ENCODE assay signal across 8 mouse cellular contexts in the genomic region with DNA sequence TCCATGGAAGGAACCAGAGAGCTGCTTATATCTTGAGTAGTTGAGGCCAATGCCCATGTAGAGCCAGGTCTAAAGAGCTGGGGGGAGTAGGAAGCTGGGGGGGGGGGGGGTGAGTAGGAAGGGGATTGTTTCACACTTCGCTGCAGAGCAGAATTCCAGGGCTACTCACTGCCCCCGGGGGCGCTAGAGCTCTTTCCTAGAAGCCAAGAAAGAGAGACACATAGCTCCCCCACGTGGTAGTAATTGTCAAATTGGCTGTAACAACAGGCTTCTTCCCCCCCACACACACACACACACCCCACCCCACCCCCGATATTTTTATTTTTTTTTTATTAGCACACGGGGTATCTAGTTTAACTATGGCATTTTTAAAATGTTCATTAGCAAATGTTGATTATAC. TPM values are rescaled to one million over a fixed set of nuclear protein-coding genes. Genes with fewer than 3 reads are reported as not detected.
A peak's percentile ranks its signal among the peaks of the same experiment; 100 is the strongest.
DNase-seq lines count a peak whose midpoint lies in the region; ATAC-seq and TF ChIP-seq lines count a peak whose summit lies in the region.

No protein-coding gene starts in this region.

- no peaks in the 10 kb centered on the region for H3K36me3 ChIP-seq in hindbrain, postnatal 0 days (ENCODE audit: insufficient read depth, low read length)
- H3K36me3 ChIP-seq in small intestine, adult 2 months (ENCODE audit: control insufficient read depth, insufficient read depth, low read length) = no peaks in the 10 kb centered on the region

- peak; percentile 28 for ATAC-seq in frontal cortex, adult (ENCODE audit: low TSS enrichment)
- ATAC-seq in hindbrain, postnatal 0 days = peak; percentile 91
- ATAC-seq in megakaryocyte-erythroid progenitor cell, adult 5-6 weeks (replicated peaks; ENCODE audit: low FRiP score, low TSS enrichment, poor library complexity, severe bottlenecking) = peak; percentile 46

- H3K27ac ChIP-seq in cerebellum, adult 2 months (ENCODE audit: insufficient read depth, low read length) = peak overlapping the region; percentile 65
- peak overlapping the region; percentile 87 for H3K27ac ChIP-seq in hindbrain, postnatal 0 days
- H3K27ac ChIP-seq in small intestine, adult 2 months (ENCODE audit: insufficient read depth, low read depth, low read length) = peak overlapping the region; percentile 48

- H3K9ac ChIP-seq in hindbrain, postnatal 0 days (replicated peaks; ENCODE audit: low read length) = peak overlapping the region; percentile 58

- no peaks in the 10 kb centered on the region for H3K4me1 ChIP-seq in cerebellum, adult 2 months (ENCODE audit: control insufficient read depth, insufficient read depth, low read length)
- no peaks in the 10 kb centered on the region for H3K4me1 ChIP-seq in hindbrain, postnatal 0 days (ENCODE audit: insufficient read depth, low read length)
- H3K4me1 ChIP-seq in small intestine, adult 2 months (ENCODE audit: control insufficient read depth, insufficient read depth, insufficient read length, low read length) = no peaks in the 10 kb centered on the region

- no peak for TF ChIP-seq POLR2A in cerebellum, adult 2 months (IDR thresholded peaks at IDR 0.05; ENCODE audit: borderline replicate concordance, insufficient read depth, low read length)
- no peak for TF ChIP-seq POLR2A in small intestine, adult 2 months (IDR thresholded peaks at IDR 0.05; ENCODE audit: low read depth, low read length)

- peak overlapping the region; percentile 71 for H3K4me2 ChIP-seq in hindbrain, postnatal 0 days (ENCODE audit: low read depth, low read length)

- peak; percentile 76 to 77 for DNase-seq in heart, adult 18-20 months
- DNase-seq in heart, postnatal 25 days (ENCODE audit: low spot score) = no peak
- DNase-seq in cerebellum, adult 2 months = peak in 1 of 2 experiments; percentile 88
- peak; percentile 97 for DNase-seq in hindbrain, postnatal 0 days (ENCODE audit: low spot score)
- DNase-seq in left cerebral cortex, postnatal 14 days (ENCODE audit: low spot score in 2 of 2) = peak; percentile 87 to 96

- H3K9me3 ChIP-seq in hindbrain, postnatal 0 days (ENCODE audit: low read length) = no peaks in the 10 kb centered on the region

- WGBS in cerebellum, adult 2 months = 3% methylated on average over 6 of the region's 6 CpGs
- 6% methylated on average over 6 of the region's 6 CpGs for WGBS in hindbrain, postnatal 0 days
- WGBS in small intestine, adult 2 months = 4% methylated on average over 5 of the region's 6 CpGs

- H3K27me3 ChIP-seq in cerebellum, adult 2 months (ENCODE audit: control insufficient read depth, insufficient read depth, low read length) = no peaks in the 10 kb centered on the region
- H3K27me3 ChIP-seq in hindbrain, postnatal 0 days (ENCODE audit: insufficient read depth, low read length) = no peaks in the 10 kb centered on the region
- H3K27me3 ChIP-seq in small intestine, adult 2 months (ENCODE audit: control insufficient read depth, insufficient read depth, low read length) = no peaks in the 10 kb centered on the region

- peak; percentile 61 for TF ChIP-seq CTCF in cerebellum, adult 2 months (IDR thresholded peaks at IDR 0.05; ENCODE audit: borderline replicate concordance, insufficient read depth, low read depth, low read length)
- TF ChIP-seq CTCF in hindbrain, postnatal 0 days (IDR thresholded peaks at IDR 0.05; ENCODE audit: low read depth) = peak; percentile 64
- TF ChIP-seq CTCF in small intestine, adult 2 months (IDR thresholded peaks at IDR 0.05; ENCODE audit: extremely low read depth, insufficient read length, insufficient replicate concordance, low read depth, low read length) = peak; percentile 69; the same call in 1 of the 2 replicates

- intact Hi-C loops in heart, postnatal 25 days (cut with DNase I) = loop anchor here (10.0 kb wide), 1 partner anchor 609 kb away; no protein-coding TSS in a partner anchor
- intact Hi-C loops in left cerebral cortex, postnatal 14 days (cut with DNase I) = loop anchor here (5.0 kb wide), 1 partner anchor 342 kb away; no protein-coding TSS in a partner anchor

- H3K4me3 ChIP-seq in cerebellum, adult 2 months (replicated peaks; ENCODE audit: insufficient read depth, low read depth, low read length) = peak overlapping the region; percentile 93
- peak overlapping the region; percentile 50 for H3K4me3 ChIP-seq in hindbrain, postnatal 0 days (ENCODE audit: low read length)
- peak overlapping the region; percentile 86 for H3K4me3 ChIP-seq in small intestine, adult 2 months (ENCODE audit: low read depth, low read length)

RNA-seq across cellular contexts. Expression of gene Setmar, which starts 0.7 kb away (rescaled TPM):
- 1 to 10 TPM; 3.0 to 3.5 TPM for total RNA-seq in heart, adult 18-20 months (2021)
- 1 to 10 TPM; 3.0 to 3.7 TPM for total RNA-seq in heart, postnatal 25 days (2021)
- polyA plus RNA-seq in cerebellum, adult 2 months (2012; rRNA removed) = 7.7 and 8.2 TPM in 2 replicates
- 2.0 TPM in 2 replicates for total RNA-seq in hindbrain, postnatal 0 days (2014; rRNA removed)
- 1.8 and 2.6 TPM in 2 replicates for polyA plus RNA-seq in hindbrain, postnatal 0 days (2015; fragmentation: Nextera tagmentation; extraction: Ambion mirVana)
- total RNA-seq in left cerebral cortex, postnatal 14 days (2021) = 1 to 10 TPM; 7.6 to 8.0 TPM
- 2.3 and 6.2 TPM in 2 replicates for total RNA-seq in megakaryocyte-erythroid progenitor cell, adult 5-6 weeks (2014; fragmentation: Nextera tagmentation)
- total RNA-seq in megakaryocyte-erythroid progenitor cell, adult 5-6 weeks (2017) = 4.8 and 5.0 TPM in 2 replicates
- polyA plus RNA-seq in small intestine, adult 2 months (2012; rRNA removed) = 0.66 and 0.98 TPM in 2 replicates

Comparison
In these comparisons a context has a peak if more than half of its experiments do, and no peak if none do; other contexts are left out.
1. ATAC-seq: peak in every context shown above with its lines; median percentile 91 in hindbrain, postnatal 0 days; 46 in megakaryocyte-erythroid progenitor cell, adult 5-6 weeks; 28 in frontal cortex, adult.